Mouse (Mus musculus) intestine, embryonic 15.5 days (tissue): ENCODE data around the gene Nt5c1a. TPM values are rescaled to one million over a fixed set of nuclear protein-coding genes. Genes with fewer than 3 reads are reported as not detected.

ENCODE experiments used
- ATAC-seq: fragments of 200-750 bp; cut with Nextera tagmentation; 2 replicates; pipeline ENCODE4 v1.8.0; 2017; ENCODE audit warnings: moderate TSS enrichment, moderate library complexity
- H3K27ac ChIP-seq: fragments of 300-500 bp; sonication (generic); 2 replicates; pipeline ENCODE4 v1.5.1; 2015; ENCODE audit warnings: mild to moderate bottlenecking, inconsistent platforms
- H3K27me3 ChIP-seq: fragments of 300-500 bp; sonication (generic); replicated peaks from 2 replicates; pipeline ENCODE4 v1.6.1; 2015; ENCODE audit warnings: inconsistent platforms
- H3K36me3 ChIP-seq: fragments of 300-500 bp; sonication (generic); 2 replicates; pipeline ENCODE4 v1.6.1; 2015; ENCODE audit warnings: inconsistent platforms
- H3K4me1 ChIP-seq: fragments of 300-500 bp; sonication (generic); replicated peaks from 2 replicates; pipeline ENCODE4 v1.6.1; 2015; ENCODE audit warnings: inconsistent platforms
- H3K4me2 ChIP-seq: fragments of 300-500 bp; sonication (generic); replicated peaks from 2 replicates; pipeline ENCODE4 v1.6.1; 2015; ENCODE audit warnings: mild to moderate bottlenecking, inconsistent platforms
- H3K4me3 ChIP-seq: fragments of 300-500 bp; sonication (generic); replicated peaks from 2 replicates; pipeline ENCODE4 v1.5.1; 2015; ENCODE audit warnings: inconsistent platforms
- H3K9ac ChIP-seq: fragments of 300-500 bp; sonication (generic); 2 replicates; pipeline ENCODE4 v1.6.1; 2015; ENCODE audit warnings: inconsistent platforms
- H3K9me3 ChIP-seq: fragments of 300-500 bp; sonication (generic); 2 replicates; pipeline ENCODE4 v1.6.1; 2016; ENCODE audit warnings: inconsistent platforms
- WGBS: fragments of 180-500 bp; shearing (Covaris S2); methylation state at CpG from one replicate; pipeline ENCODE4 v1.1.7; 2015; 5-methylcytosine and 5-hydroxymethylcytosine counted together
- polyA plus RNA-seq: library from polyadenylated mRNA; unstranded; fragments of >200 nt; fragmentation: Nextera tagmentation; extraction: Ambion mirVana; gene quantifications from 2 replicates; pipeline ENCODE4 v1.2.1, GENCODE M21; 2015

Gene Nt5c1a
- polyA plus RNA-seq, 1 experiment from 2014 or later: not detected

GRCm38 (mm10) chr4:123183239-123184056 lies 17.9 kb upstream of the Nt5c1a start:
- Histone ChIP-seq H3K4me2 (peak overlapping the region; percentile 79), H3K9ac (peak overlapping the region; percentile 1; the same call in 1 of the 2 replicates), H3K27ac (no peak overlapping the region), H3K9me3 (no peaks in the 10 kb centered on the region), H3K27me3 (peaks cover 41% of the 10 kb centered on the region), H3K36me3 (no peaks in the 10 kb centered on the region), H3K4me1 (peaks cover 12% of the 10 kb centered on the region), H3K4me3 (peak overlapping the region; percentile 42)
- peak; percentile 93 for ATAC-seq
- WGBS: 9% methylated on average over 44 of the region's 44 CpGs

DNA sequence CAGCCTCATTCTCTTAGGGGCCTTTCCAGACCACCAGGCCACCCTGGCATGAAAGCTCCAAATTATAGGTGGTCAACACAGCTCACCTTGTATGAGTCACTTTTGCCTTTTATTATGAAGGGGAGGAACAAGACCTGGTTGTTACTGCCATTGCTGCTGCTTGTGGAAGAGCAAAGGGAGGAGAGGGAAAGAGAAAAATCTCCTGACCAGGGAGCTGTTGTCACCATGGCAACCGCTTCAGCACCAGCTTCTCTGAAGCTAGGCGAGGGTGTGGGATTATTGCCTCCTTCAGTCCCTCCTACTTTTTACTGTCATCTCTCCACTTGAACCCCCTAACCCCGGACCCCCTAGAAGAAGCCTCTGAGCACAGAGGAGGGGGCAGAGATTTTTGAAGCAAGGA lies 16.5 kb upstream of the Nt5c1a start:
- H3K27me3 ChIP-seq: peaks cover 41% of the 10 kb centered on the region
- no peak overlapping the region for H3K9ac ChIP-seq
- no peak overlapping the region for H3K27ac ChIP-seq
- H3K9me3 ChIP-seq: no peaks in the 10 kb centered on the region
- no peak overlapping the region for H3K4me2 ChIP-seq
- H3K4me1 ChIP-seq: peaks cover 12% of the 10 kb centered on the region
- no peak overlapping the region for H3K4me3 ChIP-seq
- no peaks in the 10 kb centered on the region for H3K36me3 ChIP-seq
- ATAC-seq: no peak
- 57% methylated on average over 3 of the region's 3 CpGs for WGBS

DNA sequence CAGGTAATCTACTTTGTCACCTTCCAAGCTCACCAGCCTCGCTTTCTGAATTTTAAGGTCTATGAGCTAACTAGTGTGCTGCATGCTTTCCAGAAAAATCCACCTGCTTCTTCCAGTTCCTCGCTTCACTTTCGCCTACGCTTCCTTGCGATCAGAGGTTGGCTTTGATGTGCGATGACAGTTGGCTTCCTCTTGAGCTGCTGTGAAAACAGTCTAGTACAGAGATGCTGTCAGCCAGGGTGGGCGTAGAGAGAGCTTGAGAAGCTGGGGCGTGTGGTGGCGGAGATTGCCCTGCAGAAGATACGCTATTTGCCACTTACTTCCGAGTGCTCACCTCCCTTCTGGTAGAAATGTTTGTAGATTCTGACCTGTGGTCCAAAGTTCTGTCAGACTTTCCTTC lies 9.0 kb upstream of the Nt5c1a start:
- Histone ChIP-seq H3K4me1 (no peaks in the 10 kb centered on the region), H3K9ac (no peak overlapping the region), H3K27ac (no peak overlapping the region), H3K4me2 (no peak overlapping the region), H3K4me3 (no peak overlapping the region), H3K27me3 (no peaks in the 10 kb centered on the region; the same call in 1 of the 2 replicates), H3K9me3 (no peaks in the 10 kb centered on the region), H3K36me3 (no peaks in the 10 kb centered on the region)
- WGBS: 81% methylated on average over 11 of the region's 11 CpGs
- ATAC-seq: no peak

- WGBS: 83% methylated on average over 11 of the region's 11 CpGs
- Histone ChIP-seq H3K4me3 (no peak overlapping the region), H3K4me1 (no peaks in the 10 kb centered on the region), H3K9me3 (no peaks in the 10 kb centered on the region), H3K27me3 (0 out of 2 replicates have a peak, but pooled peaks cover 2% of the 10 kb centered on the region), H3K27ac (no peak overlapping the region), H3K9ac (no peak overlapping the region), H3K4me2 (no peak overlapping the region), H3K36me3 (no peaks in the 10 kb centered on the region)
- ATAC-seq: no peak
These were observed 7.5 kb upstream of the Nt5c1a start for GRCm38 (mm10) chr4:123193791-123194190.

- Histone ChIP-seq H3K27ac (no peak overlapping the region), H3K36me3 (no peaks in the 10 kb centered on the region), H3K4me2 (no peak overlapping the region), H3K9me3 (no peaks in the 10 kb centered on the region), H3K4me1 (peaks cover 6% of the 10 kb centered on the region), H3K9ac (no peak overlapping the region), H3K27me3 (peaks cover 14% of the 10 kb centered on the region), H3K4me3 (no peak overlapping the region)
- ATAC-seq: no peak
- 57% methylated on average over 6 of the region's 6 CpGs for whole genome bisulfite sequencing
These were observed 4.6 kb upstream of the Nt5c1a start for GRCm38 (mm10) chr4:123196695-123197094.

DNA sequence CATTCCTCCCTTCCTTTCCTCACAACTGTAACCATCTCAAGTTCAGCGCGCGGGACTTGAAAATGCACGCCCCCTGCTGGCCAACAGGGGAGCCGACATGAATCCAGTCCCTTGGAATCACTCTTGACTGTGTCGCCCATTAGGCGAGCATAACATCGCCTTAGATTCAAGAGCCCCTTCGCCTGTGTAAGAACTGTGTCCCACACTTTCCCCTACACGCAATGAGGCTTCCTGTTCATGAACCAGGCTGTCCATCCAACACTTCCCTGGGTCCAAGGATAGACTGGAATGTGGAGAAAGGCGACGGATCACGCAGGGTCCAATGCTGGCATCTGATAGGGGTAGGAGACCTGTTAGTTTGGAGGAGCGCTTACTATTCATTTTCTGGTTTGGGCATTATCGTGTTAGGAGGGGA lies 526 bp upstream of the Nt5c1a start:
- 4% methylated on average over 15 of the region's 15 CpGs for WGBS
- Histone ChIP-seq H3K27me3 (peaks cover 28% of the 10 kb centered on the region), H3K4me2 (peak overlapping the region; percentile 85), H3K4me1 (peaks cover 10% of the 10 kb centered on the region), H3K9ac (no peak overlapping the region), H3K27ac (no peak overlapping the region), H3K9me3 (no peaks in the 10 kb centered on the region), H3K4me3 (peak overlapping the region; percentile 38), H3K36me3 (no peaks in the 10 kb centered on the region)
- ATAC-seq: peak; percentile 86

DNA sequence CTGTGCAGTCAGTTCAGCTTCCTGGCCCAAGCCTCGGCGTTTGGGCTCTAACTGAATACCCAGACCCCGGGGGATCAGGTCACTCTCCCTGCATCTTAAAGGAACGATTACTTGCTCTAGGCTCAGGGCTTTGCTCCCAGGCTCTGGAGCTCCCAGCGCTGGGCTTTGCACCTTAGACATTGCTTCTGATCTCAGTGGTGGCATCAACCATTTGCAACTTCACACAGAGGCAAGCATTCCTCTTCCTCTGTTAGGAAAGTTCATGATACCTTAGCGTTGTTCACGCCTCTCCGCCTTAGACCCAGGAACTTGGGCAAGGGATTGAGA lies 753 bp downstream of the Nt5c1a start:
- no peaks in the 10 kb centered on the region for H3K9me3 ChIP-seq
- peak overlapping the region; percentile 38 for H3K4me3 ChIP-seq
- H3K4me2 ChIP-seq: peak overlapping the region; percentile 85
- no peak overlapping the region for H3K9ac ChIP-seq
- H3K4me1 ChIP-seq: peaks cover 10% of the 10 kb centered on the region
- 19% methylated on average over 8 of the region's 8 CpGs for WGBS
- H3K27ac ChIP-seq: no peak overlapping the region
- H3K27me3 ChIP-seq: peaks cover 28% of the 10 kb centered on the region
- no peaks in the 10 kb centered on the region for H3K36me3 ChIP-seq
- ATAC-seq: no peak

- Histone ChIP-seq H3K27ac (no peak overlapping the region), H3K9me3 (no peaks in the 10 kb centered on the region), H3K27me3 (peaks cover 8% of the 10 kb centered on the region), H3K4me2 (no peak overlapping the region), H3K36me3 (no peaks in the 10 kb centered on the region), H3K4me1 (no peaks in the 10 kb centered on the region), H3K4me3 (no peak overlapping the region), H3K9ac (no peak overlapping the region)
- no peak for ATAC-seq
- WGBS: 72% methylated on average over 5 of the region's 5 CpGs
These were observed 6.0 kb downstream of the Nt5c1a start for GRCm38 (mm10) chr4:123207337-123207736.

DNA sequence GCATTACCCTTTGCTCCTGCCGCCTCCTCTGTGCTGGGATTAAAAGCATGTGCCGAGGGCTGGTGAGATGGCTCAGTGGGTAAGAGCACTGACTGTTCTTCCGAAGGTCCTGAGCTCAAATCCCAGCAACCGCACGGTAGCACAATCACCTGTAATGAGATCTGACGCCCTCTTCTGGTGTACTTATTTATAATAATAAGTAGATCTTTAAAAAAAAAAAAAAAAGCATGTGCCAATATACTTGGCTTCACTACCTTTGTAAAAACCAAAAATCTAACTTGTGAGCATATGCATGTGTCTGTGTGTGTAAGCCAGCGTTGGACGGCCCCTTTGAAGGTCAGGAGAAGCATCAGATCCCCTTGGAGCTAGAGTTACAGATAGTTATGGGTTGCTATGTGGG lies 9.7 kb downstream of the Nt5c1a start:
- Histone ChIP-seq H3K4me2 (no peak overlapping the region), H3K9ac (no peak overlapping the region), H3K4me3 (no peak overlapping the region), H3K36me3 (no peaks in the 10 kb centered on the region), H3K27ac (no peak overlapping the region), H3K9me3 (no peaks in the 10 kb centered on the region), H3K27me3 (no peaks in the 10 kb centered on the region), H3K4me1 (no peaks in the 10 kb centered on the region)
- 57% methylated on average over 8 of the region's 8 CpGs for WGBS
- no peak for ATAC-seq

- ATAC-seq: no peak
These were observed 10.1 kb downstream of the Nt5c1a start for GRCm38 (mm10) chr4:123211453-123211852.

GRCm38 (mm10) chr4:123212330-123212729 lies 11.0 kb downstream of the Nt5c1a start:
- Histone ChIP-seq H3K27me3 (no peaks in the 10 kb centered on the region), H3K27ac (no peak overlapping the region), H3K9ac (no peak overlapping the region), H3K4me2 (no peak overlapping the region), H3K4me1 (no peaks in the 10 kb centered on the region), H3K36me3 (no peaks in the 10 kb centered on the region), H3K4me3 (no peak overlapping the region), H3K9me3 (no peaks in the 10 kb centered on the region)
- ATAC-seq: no peak
- 56% methylated on average over 2 of the region's 2 CpGs for WGBS

More at GRCm38 (mm10) chr4:123211453-123211852, 10.1 kb downstream of the Nt5c1a start:
- no peak overlapping the region for H3K9ac ChIP-seq
- no peaks in the 10 kb centered on the region for H3K27me3 ChIP-seq
- 43% methylated on average over 5 of the region's 5 CpGs for WGBS
- no peaks in the 10 kb centered on the region for H3K4me1 ChIP-seq
- H3K4me3 ChIP-seq: no peak overlapping the region
- H3K36me3 ChIP-seq: no peaks in the 10 kb centered on the region
- no peak overlapping the region for H3K4me2 ChIP-seq
- no peaks in the 10 kb centered on the region for H3K9me3 ChIP-seq
- H3K27ac ChIP-seq: no peak overlapping the region

DNA sequence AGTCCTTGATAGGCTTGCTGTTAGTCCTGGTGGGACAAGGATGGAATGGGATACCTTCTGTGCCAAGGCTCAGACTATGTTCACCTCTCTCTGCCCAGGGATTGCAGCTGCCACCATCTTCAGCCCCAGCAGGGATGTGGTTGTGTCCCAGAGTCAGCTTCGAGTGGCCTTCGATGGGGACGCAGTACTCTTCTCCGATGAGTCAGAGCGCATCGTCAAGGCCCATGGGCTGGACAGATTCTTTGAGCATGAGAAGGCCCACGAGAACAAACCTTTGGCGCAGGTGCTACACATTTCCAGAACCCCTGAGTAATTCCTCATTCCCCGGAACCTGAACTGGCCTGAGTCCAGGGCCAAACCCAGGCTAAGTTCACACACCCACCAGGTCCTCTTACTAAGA lies 12.7 kb downstream of the Nt5c1a start:
- 94% methylated on average over 9 of the region's 9 CpGs for WGBS

DNA sequence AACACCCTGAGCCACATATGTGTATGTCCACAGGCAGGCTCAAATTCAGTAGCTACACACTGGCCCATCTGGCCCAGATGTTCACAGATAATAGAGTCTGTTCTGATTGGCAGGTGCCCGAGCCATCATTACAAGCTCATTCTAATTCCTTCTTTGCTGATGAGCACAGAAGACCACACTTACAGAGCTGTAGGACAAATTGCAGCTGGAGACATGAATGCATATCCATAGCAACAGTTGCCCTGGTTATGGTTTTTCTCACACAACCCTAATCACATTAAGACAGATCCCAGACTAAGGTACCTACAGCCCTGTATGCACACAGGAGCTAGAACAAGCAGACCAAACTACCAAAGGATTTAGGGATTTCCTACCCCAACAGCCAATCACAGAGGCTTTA lies 14.1 kb downstream of the Nt5c1a start:
- no peak overlapping the region for H3K4me3 ChIP-seq
- no peaks in the 10 kb centered on the region for H3K9me3 ChIP-seq
- H3K27ac ChIP-seq: no peak overlapping the region
- H3K27me3 ChIP-seq: no peaks in the 10 kb centered on the region
- WGBS: 77% methylated on average over 1 of the region's 1 CpGs
- no peaks in the 10 kb centered on the region for H3K36me3 ChIP-seq
- H3K4me1 ChIP-seq: no peaks in the 10 kb centered on the region
- ATAC-seq: no peak
- H3K4me2 ChIP-seq: no peak overlapping the region
- no peak overlapping the region for H3K9ac ChIP-seq

More for the DNA sequence above, 12.7 kb downstream of the Nt5c1a start:
- Histone ChIP-seq H3K9me3 (no peaks in the 10 kb centered on the region), H3K4me3 (no peak overlapping the region), H3K4me2 (no peak overlapping the region), H3K4me1 (no peaks in the 10 kb centered on the region), H3K36me3 (no peaks in the 10 kb centered on the region), H3K27ac (no peak overlapping the region), H3K9ac (no peak overlapping the region), H3K27me3 (no peaks in the 10 kb centered on the region)
- no peak for ATAC-seq
